Mouse (Mus musculus) hematopoietic multipotent progenitor cell, adult 10-12 weeks (in vitro differentiated cells): ENCODE measurements around the gene Tmprss3. TPM values are rescaled to one million over a fixed set of nuclear protein-coding genes. Genes with fewer than 3 reads are reported as not detected.

Source experiments
- polyA plus RNA-seq: library from polyadenylated mRNA; stranded (reverse); fragments of >175 nt; gene quantifications from 2 replicates; pipeline ENCODE4 v1.2.3, GENCODE M21; 2012; ENCODE audit warnings: low replicate concordance

The Tmprss3 gene
- 0.07 and 0.10 TPM in 2 replicates for polyA plus RNA-seq

GRCm38 (mm10) chr17:31198877-31199276 lies at the start of gene Tmprss3:
Tmprss3 (minus strand) TSS chr17:31198977.

GRCm38 (mm10) chr17:31207771-31208334 lies 9.1 kb upstream of the Tmprss3 start, which contains the start of gene Ubash3a:
Ubash3a (plus strand) TSS chr17:31207873.

GRCm38 (mm10) chr17:31165127-31165526 lies 33.6 kb downstream of the Tmprss3 start, which contains the start of gene Tff1:
Tff1 (minus strand) TSS chr17:31165277.

GRCm38 (mm10) chr17:31144040-31145037 lies 54.4 kb downstream of the Tmprss3 start, which contains the start of gene Tff2:
Tff2 (minus strand) TSS chr17:31144282.

GRCm38 (mm10) chr17:31129452-31129851 lies 69.3 kb downstream of the Tmprss3 start, which contains the start of gene Tff3:
Tff3 (minus strand) TSS chr17:31129646.

Other genes with a start within 250 kb of the Tmprss3 start
- gene Umodl1, start 244.3 kb downstream of the Tmprss3 start, polyA plus RNA-seq = not detected in 2 replicates
- gene Abcg1, start 141.3 kb downstream of the Tmprss3 start, polyA plus RNA-seq = 33.3 and 39.5 TPM in 2 replicates
- 0.39 TPM in 1 of 2 replicates, not detected in the other for gene Tff3, start 69.3 kb downstream of the Tmprss3 start, polyA plus RNA-seq
- gene Tff2, start 54.7 kb downstream of the Tmprss3 start, polyA plus RNA-seq = not detected in 2 replicates
- gene Tff1, start 33.7 kb downstream of the Tmprss3 start, polyA plus RNA-seq = not detected in 2 replicates
- gene Ubash3a, start 8.9 kb upstream of the Tmprss3 start, polyA plus RNA-seq = 21.7 and 25.0 TPM in 2 replicates
- 1.0 and 2.1 TPM in 2 replicates for gene Rsph1, start 78.4 kb upstream of the Tmprss3 start, polyA plus RNA-seq
- 13.0 TPM in 2 replicates for gene Slc37a1, start 87.8 kb upstream of the Tmprss3 start, polyA plus RNA-seq
- gene Pde9a, start 187.2 kb upstream of the Tmprss3 start, polyA plus RNA-seq = 0.33 TPM in 1 of 2 replicates, not detected in the other